8 mouse cellular contexts compared by ENCODE assay signal in genomic region chr13:60685216-60685615, GRCm38 (mm10).
DNase-seq lines count a peak whose midpoint lies in the region; ATAC-seq lines count a peak whose summit lies in the region.

No protein-coding gene starts in this region.

- H3K36me3 ChIP-seq in heart, embryonic 16.5 days (ENCODE audit: control insufficient read depth, insufficient read depth): no peaks in the 10 kb centered on the region
- H3K36me3 ChIP-seq in midbrain, embryonic 12.5 days: no peaks in the 10 kb centered on the region

- no peaks in the 10 kb centered on the region for H3K9me3 ChIP-seq in heart, embryonic 16.5 days (replicated peaks; ENCODE audit: control insufficient read depth, low read length)
- H3K9me3 ChIP-seq in midbrain, embryonic 12.5 days: 0 out of 2 replicates have a peak, but pooled peaks cover 4% of the 10 kb centered on the region

- no peaks in the 10 kb centered on the region for H3K27me3 ChIP-seq in heart, embryonic 16.5 days (ENCODE audit: control insufficient read depth, insufficient read depth, low read length)
- no peaks in the 10 kb centered on the region for H3K27me3 ChIP-seq in midbrain, embryonic 12.5 days

- H3K4me3 ChIP-seq in heart, embryonic 16.5 days (ENCODE audit: low read length): no peak overlapping the region
- no peak overlapping the region for H3K4me3 ChIP-seq in midbrain, embryonic 12.5 days

- H3K4me2 ChIP-seq in heart, embryonic 16.5 days (ENCODE audit: low read depth, low read length): no peak overlapping the region
- no peak overlapping the region for H3K4me2 ChIP-seq in midbrain, embryonic 12.5 days (replicated peaks)

- no peak overlapping the region for H3K9ac ChIP-seq in heart, embryonic 16.5 days (ENCODE audit: low read length)
- H3K9ac ChIP-seq in midbrain, embryonic 12.5 days (replicated peaks): no peak overlapping the region

- peaks cover 28% of the 10 kb centered on the region for H3K4me1 ChIP-seq in heart, embryonic 16.5 days (ENCODE audit: control insufficient read depth, insufficient read depth, low read length)
- peaks cover 25% of the 10 kb centered on the region for H3K4me1 ChIP-seq in midbrain, embryonic 12.5 days

- no peak; the same call in 1 of the 2 replicates for ATAC-seq in heart, embryonic 16.5 days (replicated peaks; ENCODE audit: extremely low read depth, insufficient read depth, low FRiP score)
- ATAC-seq in midbrain, embryonic 12.5 days (ENCODE audit: low FRiP score, low read depth): no peak

- DNase-seq in cerebellum, postnatal 10 days: peak; percentile 73 to 79
- DNase-seq in cerebellum, adult 9-10 months: no peak
- DNase-seq in right cerebral cortex, adult 18-20 months: peak; percentile 62
- DNase-seq in right cerebral cortex, postnatal 25 days: no peak
- DNase-seq in spleen, adult 18-20 months: no peak
- DNase-seq in urinary bladder, postnatal 36 days (ENCODE audit: low spot score in 2 of 2): no peak

- peak overlapping the region; percentile 11 for H3K27ac ChIP-seq in heart, embryonic 16.5 days (ENCODE audit: low read length)
- peak overlapping the region; percentile 30; the same call in 1 of the 2 replicates for H3K27ac ChIP-seq in midbrain, embryonic 12.5 days (replicated peaks)

- 55% methylated on average over 6 of the region's 6 CpGs for whole genome bisulfite sequencing in heart, embryonic 16.5 days
- WGBS in midbrain, embryonic 12.5 days: 47% methylated on average over 6 of the region's 6 CpGs

Comparison
In these comparisons a context has a peak if more than half of its experiments do, and no peak if none do; other contexts are left out.
1. DNase-seq: peak in cerebellum, postnatal 10 days (2 of 2) and right cerebral cortex, adult 18-20 months (single experiment); none in cerebellum, adult 9-10 months (single experiment), right cerebral cortex, postnatal 25 days (single experiment), spleen, adult 18-20 months (0 of 2) and urinary bladder, postnatal 36 days (0 of 2).